Mouse (Mus musculus) CH12.LX (cell line): ENCODE measurements at regions not wholly inside any gene's neighbourhood (a gene's known extent, or its start where the extent isn't known, plus 50 kb on each side); places are given as distances from the start of the nearest gene placed in this dataset.

Experiments used
- CTCF ChIP-seq, 2 experiments: IDR thresholded peaks in 1 of 2; conservative IDR thresholded peaks in 1 of 2; 2 replicates each; pipeline ENCODE4 v1.5.1; 2011 to 2012; ENCODE audit warnings: low read depth in 2 of 2, low read length in 2 of 2, improper control_type of control experiment in 1 of 2, inconsistent platforms in 1 of 2, mild to moderate bottlenecking in 1 of 2, moderate library complexity in 1 of 2
- MAX ChIP-seq: IDR thresholded peaks from 2 replicates; pipeline ENCODE4 v1.6.1; 2011; ENCODE audit warnings: low read length, improper control_type of control experiment
- POLR2A ChIP-seq: IDR thresholded peaks from 2 replicates; pipeline ENCODE4 v1.6.1; 2011; ENCODE audit warnings: low read depth, mild to moderate bottlenecking, improper control_type of control experiment, low read length
- ZC3H11A ChIP-seq: IDR thresholded peaks from 2 replicates; pipeline ENCODE4 v1.6.1; 2012; ENCODE audit warnings: low read depth, mild to moderate bottlenecking, inconsistent platforms, low read length, improper control_type of control experiment

GRCm38 (mm10) chr14:74047695-74048280 is 386.8 kb downstream of the Gm21750 start:
- TF ChIP-seq CTCF (conservative IDR thresholded peaks at IDR 0.05 in 1 of 2, IDR thresholded peaks at IDR 0.05 in 1 of 2; ENCODE audit: low read depth in 2 of 2, low read length in 2 of 2): no peak
- no peak for TF ChIP-seq POLR2A
- no peak for TF ChIP-seq ZC3H11A
- no peak for TF ChIP-seq MAX
